Mouse (Mus musculus) spleen, adult 2 months (tissue): ENCODE measurements around the gene Acaca.

Experiments used
- CTCF ChIP-seq: fragments of 200-500 bp; IDR thresholded peaks from 2 replicates; pipeline ENCODE4 v1.5.1; 2011; ENCODE audit warnings: mild to moderate bottlenecking, inconsistent platforms; ENCODE audit not compliant: insufficient read depth, insufficient read length, insufficient replicate concordance; ENCODE audit errors: extremely low read depth
- POLR2A ChIP-seq: fragments of 200-500 bp; IDR thresholded peaks from 2 replicates; pipeline ENCODE4 v1.6.1; 2011; ENCODE audit warnings: low read depth, low read length, inconsistent platforms

GRCm38 (mm10) chr11:84290781-84291180 lies 161.3 kb downstream of the Acaca start:
- TF ChIP-seq POLR2A (no peak), CTCF (no peak)
